Mouse (Mus musculus) limb, embryonic 11.5 days (tissue): Measurements from ENCODE around the gene Vmn1r104. TPM values are rescaled to one million over a fixed set of nuclear protein-coding genes. Genes with fewer than 3 reads are reported as not detected.
"Not testable (repeated sequence)": the region's sequence is repeated elsewhere in the genome, so short reads cannot be mapped to it uniquely, and the experiment has no call there.

Source experiments
- ATAC-seq: fragments of 200-750 bp; cut with Nextera tagmentation; 2 replicates; pipeline ENCODE4 v1.8.0; 2017; ENCODE audit warnings: low read depth; ENCODE audit not compliant: insufficient number of reproducible peaks, low FRiP score, low TSS enrichment
- DNase-seq: peaks from one replicate; pipeline ENCODE4 v3.0.0-alpha.2; 2015; ENCODE audit warnings: low spot score
- H3K27ac ChIP-seq: fragments of 300-500 bp; sonication (generic); replicated peaks from 2 replicates; pipeline ENCODE4 v1.5.1; 2014; ENCODE audit warnings: low read depth, mild to moderate bottlenecking, low read length
- H3K27me3 ChIP-seq: fragments of 300-500 bp; sonication (generic); 2 replicates; pipeline ENCODE4 v1.6.1; 2014; ENCODE audit warnings: mild to moderate bottlenecking, low read length, mixed read lengths; ENCODE audit not compliant: control insufficient read depth, insufficient read depth
- H3K36me3 ChIP-seq: fragments of 300-500 bp; sonication (generic); 2 replicates; pipeline ENCODE4 v1.6.1; 2014; ENCODE audit warnings: mild to moderate bottlenecking, low read length, moderate library complexity, mixed read lengths; ENCODE audit not compliant: control insufficient read depth, insufficient read depth
- H3K4me1 ChIP-seq: fragments of 300-500 bp; sonication (generic); 2 replicates; pipeline ENCODE4 v1.6.1; 2014; ENCODE audit warnings: low read length, mixed read lengths; ENCODE audit not compliant: control insufficient read depth, insufficient read depth
- H3K4me2 ChIP-seq: fragments of 300-500 bp; sonication (generic); 2 replicates; pipeline ENCODE4 v1.6.1; 2014; ENCODE audit warnings: low read depth, mild to moderate bottlenecking, moderate library complexity; ENCODE audit not compliant: severe bottlenecking
- H3K4me3 ChIP-seq: fragments of 300-500 bp; sonication (generic); 2 replicates; pipeline ENCODE4 v1.5.1; 2014; ENCODE audit warnings: low read depth, low read length
- H3K9ac ChIP-seq: fragments of 300-500 bp; sonication (generic); 2 replicates; pipeline ENCODE4 v1.6.1; 2014; ENCODE audit warnings: mild to moderate bottlenecking, low read length
- H3K9me3 ChIP-seq: fragments of 300-500 bp; sonication (generic); 2 replicates; pipeline ENCODE4 v1.6.1; 2016; ENCODE audit warnings: low read length; ENCODE audit not compliant: control insufficient read depth
- WGBS: fragments of 180-500 bp; shearing (Covaris S2); extraction: QIAGEN DNeasy Blood & Tissue Kit; methylation state at CpG from one replicate; pipeline ENCODE4 v1.1.7; 2014; 5-methylcytosine and 5-hydroxymethylcytosine counted together
- polyA plus RNA-seq: library from polyadenylated mRNA; unstranded; fragments of >200 nt; fragmentation: Nextera tagmentation; extraction: Ambion mirVana; gene quantifications from 2 replicates; pipeline ENCODE4 v1.2.1, GENCODE M21; 2014

Vmn1r104 gene
- not detected in 2 replicates for polyA plus RNA-seq

DNA sequence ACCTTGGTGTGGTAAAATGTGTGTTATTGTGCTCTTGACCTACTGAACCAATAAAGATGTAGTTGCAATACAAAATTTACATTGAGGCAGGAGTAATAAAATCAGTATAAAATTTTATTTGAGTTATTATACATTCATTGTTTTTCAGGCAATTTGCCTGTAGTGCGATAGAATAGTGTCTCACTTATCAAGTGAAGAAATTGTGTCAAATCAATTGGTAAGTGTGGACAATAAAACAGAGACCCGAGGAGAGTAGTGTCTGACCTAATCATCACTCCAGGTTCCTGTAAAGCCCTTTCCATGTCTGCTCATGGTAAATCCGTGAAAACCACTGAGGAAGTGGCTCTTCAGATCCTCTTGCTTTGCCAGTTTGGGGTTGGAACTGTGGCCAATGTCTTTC is at the start of gene Vmn1r104:
Gene Vmn1r104 (plus strand): TSS at position 301 of the 400 bp plus-strand sequence.
- not testable (repeated sequence) for DNase-seq, H3K4me1 ChIP-seq

GRCm38 (mm10) chr7:20510434-20510833 is 23.2 kb upstream of the Vmn1r104 start, which contains the start of gene Vmn1r103:
Vmn1r103 (minus strand) TSS chr7:20510534.
- H3K4me3 ChIP-seq, DNase-seq, H3K27me3 ChIP-seq, H3K9ac ChIP-seq, H3K36me3 ChIP-seq, ATAC-seq, H3K9me3 ChIP-seq, H3K27ac ChIP-seq, H3K4me1 ChIP-seq, H3K4me2 ChIP-seq: not testable (repeated sequence)
- no CpG with 5 or more reads among the region's 3 CpGs for whole genome bisulfite sequencing

More for the DNA sequence above, at the start of gene Vmn1r104:
- H3K4me2 ChIP-seq, H3K27ac ChIP-seq, H3K36me3 ChIP-seq, H3K9me3 ChIP-seq, H3K4me3 ChIP-seq, H3K27me3 ChIP-seq, H3K9ac ChIP-seq, ATAC-seq: not testable (repeated sequence)
- WGBS, result no CpG with 5 or more reads among the region's 3 CpGs

GRCm38 (mm10) chr7:20545657-20546056 is 12.0 kb downstream of the Vmn1r104 start, which contains the start of gene Gm5726:
Gm5726 (minus strand) TSS chr7:20545757.
- H3K27ac ChIP-seq, H3K4me1 ChIP-seq, H3K9ac ChIP-seq, H3K27me3 ChIP-seq, H3K4me2 ChIP-seq, H3K9me3 ChIP-seq, DNase-seq, H3K4me3 ChIP-seq, H3K36me3 ChIP-seq, ATAC-seq: not testable (repeated sequence)
- no CpG with 5 or more reads among the region's 1 CpGs for WGBS

DNA sequence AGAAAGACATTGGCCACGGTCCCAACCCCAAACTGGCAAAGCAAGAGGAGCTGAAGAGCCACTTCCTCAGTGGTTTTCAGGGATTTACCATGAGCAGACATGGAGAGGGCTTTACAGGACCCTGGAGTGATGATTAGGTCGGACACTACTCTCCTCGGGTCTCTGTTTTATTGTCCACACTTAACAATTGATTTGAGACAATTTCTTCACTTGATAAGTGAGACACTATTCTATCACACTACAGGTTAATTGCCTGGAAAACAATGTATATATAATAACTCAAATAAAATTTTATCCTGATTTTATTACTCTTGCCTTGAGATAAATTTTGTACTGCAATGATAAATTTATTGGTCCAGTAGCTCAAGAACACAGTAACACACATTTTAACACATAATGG is 42.5 kb downstream of the Vmn1r104 start, which contains the start of gene Gm4141:
Gene Gm4141 (minus strand): TSS at position 101 of the 400 bp plus-strand sequence.
- ATAC-seq, result not testable (repeated sequence)

More for the DNA sequence above, 42.5 kb downstream of the Vmn1r104 start, which contains the start of gene Gm4141:
- not testable (repeated sequence) for DNase-seq, H3K27ac ChIP-seq, H3K27me3 ChIP-seq, H3K4me2 ChIP-seq, H3K4me3 ChIP-seq, H3K4me1 ChIP-seq, H3K9me3 ChIP-seq, H3K9ac ChIP-seq, H3K36me3 ChIP-seq
- no CpG with 5 or more reads among the region's 3 CpGs for WGBS

Other genes with a start within 250 kb of the Vmn1r104 start
- not detected in 2 replicates for gene Gm4133, start 199.8 kb upstream of the Vmn1r104 start, polyA plus RNA-seq
- not detected in 2 replicates for gene Gm5728, start 158.4 kb upstream of the Vmn1r104 start, polyA plus RNA-seq
- not detected in 2 replicates for gene Vmn1r100, start 115.9 kb upstream of the Vmn1r104 start, polyA plus RNA-seq
- not detected in 2 replicates for gene Vmn1r101, start 91.2 kb upstream of the Vmn1r104 start, polyA plus RNA-seq
- not detected in 2 replicates for gene Gm10670, start 58.9 kb upstream of the Vmn1r104 start, polyA plus RNA-seq
- not detected in 2 replicates for gene Vmn1r103, start 23.3 kb upstream of the Vmn1r104 start, polyA plus RNA-seq
- not detected in 2 replicates for gene Gm5726, start 11.9 kb downstream of the Vmn1r104 start, polyA plus RNA-seq
- gene Gm4141, start 42.4 kb downstream of the Vmn1r104 start, polyA plus RNA-seq, result not detected in 2 replicates
- not detected in 2 replicates for gene Gm4513, start 65.2 kb downstream of the Vmn1r104 start, polyA plus RNA-seq
- not detected in 2 replicates for gene Vmn1r107, start 135.1 kb downstream of the Vmn1r104 start, polyA plus RNA-seq
- not detected in 2 replicates for gene Vmn1r111, start 169.4 kb downstream of the Vmn1r104 start, polyA plus RNA-seq
- not detected in 2 replicates for gene Gm10668, start 196.8 kb downstream of the Vmn1r104 start, polyA plus RNA-seq
- gene Vmn1r112, start 237.3 kb downstream of the Vmn1r104 start, polyA plus RNA-seq, result not detected in 2 replicates